Mouse (Mus musculus): ENCODE results near the gene Pi16. TPM values are rescaled to one million over a fixed set of nuclear protein-coding genes. Genes with fewer than 3 reads are reported as not detected.
"Not testable (repeated sequence)": the region's sequence is repeated elsewhere in the genome, so short reads cannot be mapped to it uniquely, and the experiment has no call there.

Gene Pi16
- polyA plus RNA-seq (2017; shearing (Covaris generic)) = under 1 TPM; 0.38 to 0.49 TPM

- not testable (repeated sequence) for ATAC-seq
Observed at GRCm38 (mm10) chr17:29317380-29317779, at the start of gene Pi16. TSS of gene Pi16 (plus strand) at chr17:29317680.

- ATAC-seq = no peak
Observed at GRCm38 (mm10) chr17:29267931-29268681, 49.4 kb upstream of the Pi16 start.

- peak; percentile 78 for ATAC-seq
Observed at GRCm38 (mm10) chr17:29268682-29269348, 48.7 kb upstream of the Pi16 start, which contains the start of gene BC004004. TSS of gene BC004004 (plus strand) at chr17:29268788.

GRCm38 (mm10) chr17:29269349-29269706, 48.2 kb upstream of the Pi16 start:
- ATAC-seq = no peak

GRCm38 (mm10) chr17:29270148-29270698, 47.3 kb upstream of the Pi16 start:
- ATAC-seq = no peak

- ATAC-seq = no peak
Observed at GRCm38 (mm10) chr17:29273156-29273555, 44.3 kb upstream of the Pi16 start.

- no peak for ATAC-seq
Observed at GRCm38 (mm10) chr17:29273889-29274288, 43.6 kb upstream of the Pi16 start.

- ATAC-seq = peak; percentile 98
Observed at GRCm38 (mm10) chr17:29280422-29280821, 37.1 kb upstream of the Pi16 start.

- ATAC-seq = no peak
Observed at GRCm38 (mm10) chr17:29281541-29281940, 35.9 kb upstream of the Pi16 start.

- ATAC-seq = no peak
Observed at GRCm38 (mm10) chr17:29282216-29282952, 35.1 kb upstream of the Pi16 start.

- ATAC-seq = no peak
Observed at GRCm38 (mm10) chr17:29291793-29292192, 25.7 kb upstream of the Pi16 start.

GRCm38 (mm10) chr17:29292996-29293395, 24.5 kb upstream of the Pi16 start:
- no peak for ATAC-seq

- no peak for ATAC-seq
Observed at GRCm38 (mm10) chr17:29293807-29294605, 23.5 kb upstream of the Pi16 start.

GRCm38 (mm10) chr17:29295835-29296234, 21.6 kb upstream of the Pi16 start:
- no peak for ATAC-seq

- ATAC-seq = no peak
Observed at GRCm38 (mm10) chr17:29297321-29297720, 20.2 kb upstream of the Pi16 start.

GRCm38 (mm10) chr17:29297813-29298212, 19.7 kb upstream of the Pi16 start:
- no peak for ATAC-seq

- ATAC-seq = no peak
Observed at GRCm38 (mm10) chr17:29299282-29299681, 18.2 kb upstream of the Pi16 start.

GRCm38 (mm10) chr17:29300926-29301325, 16.6 kb upstream of the Pi16 start:
- no peak for ATAC-seq

- ATAC-seq = no peak
Observed at GRCm38 (mm10) chr17:29301421-29301820, 16.1 kb upstream of the Pi16 start.

- ATAC-seq = no peak
Observed at GRCm38 (mm10) chr17:29302149-29302548, 15.3 kb upstream of the Pi16 start.

- no peak for ATAC-seq
Observed at GRCm38 (mm10) chr17:29303087-29303486, 14.4 kb upstream of the Pi16 start.

- no peak for ATAC-seq
Observed at GRCm38 (mm10) chr17:29303856-29304255, 13.6 kb upstream of the Pi16 start.

Data from activated CD4-positive, CD25-positive, alpha-beta regulatory T cell, adult 4 months (primary cell).